ENCODE assay signal across 8 mouse cellular contexts in genomic region chr5:34513466-34514217, GRCm38 (mm10). TPM values are rescaled to one million over a fixed set of nuclear protein-coding genes. Genes with fewer than 3 reads are reported as not detected.
DNase-seq lines count a peak whose midpoint lies in the region; ATAC-seq and TF ChIP-seq lines count a peak whose summit lies in the region.

TSS of gene Tnip2 (minus strand) at chr5:34513991.

- peak within 1 kb of the TSS; percentile 60; the same call in 1 of the 2 replicates for H3K27ac ChIP-seq in heart, embryonic 12.5 days (ENCODE audit: poor library complexity, severe bottlenecking)
- peak within 1 kb of the TSS; percentile 60; the same call in 1 of the 2 replicates for H3K27ac ChIP-seq in kidney, postnatal 0 days
- peak within 1 kb of the TSS; percentile 22; the same call in 1 of the 2 replicates for H3K27ac ChIP-seq in liver, embryonic 11.5 days (ENCODE audit: low read depth, low read length)
- no peak within 1 kb of the TSS for H3K27ac ChIP-seq in stomach, embryonic 14.5 days (ENCODE audit: low read length)

- H3K4me2 ChIP-seq in heart, embryonic 12.5 days = peak within 1 kb of the TSS; percentile 97
- H3K4me2 ChIP-seq in kidney, postnatal 0 days (ENCODE audit: low read length) = peak within 1 kb of the TSS; percentile 82
- H3K4me2 ChIP-seq in liver, embryonic 11.5 days = peak within 1 kb of the TSS; percentile 98
- peak within 1 kb of the TSS; percentile 92 for H3K4me2 ChIP-seq in stomach, embryonic 14.5 days (replicated peaks; ENCODE audit: low read depth, low read length)

- H3K36me3 ChIP-seq in C2C12 (ENCODE audit: control insufficient read depth, insufficient read depth) = no peaks in the 10 kb centered on the region
- H3K36me3 ChIP-seq in erythroblast, embryonic 14.5 days (ENCODE audit: control insufficient read depth) = no peaks in the 10 kb centered on the region
- H3K36me3 ChIP-seq in heart, embryonic 12.5 days = peaks cover 5% of the 10 kb centered on the region; the same call in 1 of the 2 replicates
- no peaks in the 10 kb centered on the region for H3K36me3 ChIP-seq in kidney, postnatal 0 days (ENCODE audit: insufficient read depth, low read length)
- no peaks in the 10 kb centered on the region; the same call in 1 of the 2 replicates for H3K36me3 ChIP-seq in liver, embryonic 11.5 days (ENCODE audit: control insufficient read depth, insufficient read depth, low read length)
- H3K36me3 ChIP-seq in stomach, embryonic 14.5 days (ENCODE audit: control insufficient read depth, insufficient read depth, low read length) = no peaks in the 10 kb centered on the region

- H3K4me1 ChIP-seq in erythroblast, embryonic 14.5 days (ENCODE audit: control insufficient read depth) = peaks cover 35% of the 10 kb centered on the region
- H3K4me1 ChIP-seq in heart, embryonic 12.5 days (replicated peaks) = peaks cover 16% of the 10 kb centered on the region
- H3K4me1 ChIP-seq in kidney, postnatal 0 days (replicated peaks; ENCODE audit: insufficient read depth, low read length) = peaks cover 6% of the 10 kb centered on the region; the same call in 1 of the 2 replicates
- H3K4me1 ChIP-seq in liver, embryonic 11.5 days (replicated peaks; ENCODE audit: control insufficient read depth, insufficient read depth, low read length) = peaks cover 10% of the 10 kb centered on the region
- no peaks in the 10 kb centered on the region for H3K4me1 ChIP-seq in stomach, embryonic 14.5 days (ENCODE audit: control insufficient read depth, insufficient read depth, low read length)

- H3ac ChIP-seq in C2C12 (ENCODE audit: control insufficient read depth, insufficient read length, low read depth) = peak within 1 kb of the TSS; percentile 93

- no peak for TF ChIP-seq CTCF in C2C12 (IDR thresholded peaks at IDR 0.05; ENCODE audit: control insufficient read depth, insufficient read depth, insufficient read length)
- TF ChIP-seq CTCF in brain, embryonic 14.5 days (IDR thresholded peaks at IDR 0.05; ENCODE audit: borderline replicate concordance, extremely low read depth, insufficient read depth, insufficient read length) = no peak
- TF ChIP-seq CTCF in kidney, postnatal 0 days (IDR thresholded peaks at IDR 0.05; ENCODE audit: low read depth) = no peak

- WGBS in heart, embryonic 12.5 days = under 1% methylated on average over 64 of the region's 64 CpGs
- under 1% methylated on average over 64 of the region's 64 CpGs for WGBS in kidney, postnatal 0 days
- WGBS in liver, embryonic 11.5 days = under 1% methylated on average over 64 of the region's 64 CpGs
- WGBS in stomach, embryonic 14.5 days = under 1% methylated on average over 64 of the region's 64 CpGs

- DNase-seq in brain, embryonic 14.5 days (ENCODE audit: low read depth) = peak; percentile 94
- DNase-seq in kidney, postnatal 0 days (ENCODE audit: low spot score) = peak; percentile 98
- peak; percentile 96 for DNase-seq in liver, embryonic 11.5 days (ENCODE audit: low spot score)
- DNase-seq in naive thymus-derived CD4-positive, alpha-beta T cell, adult 2 months (ENCODE audit: low read depth) = peak; percentile 97

- H3K9ac ChIP-seq in heart, embryonic 12.5 days = peak within 1 kb of the TSS; percentile 95
- H3K9ac ChIP-seq in kidney, postnatal 0 days (ENCODE audit: low read depth, low read length) = peak within 1 kb of the TSS; percentile 90
- H3K9ac ChIP-seq in liver, embryonic 11.5 days (ENCODE audit: low read depth, low read length) = peak within 1 kb of the TSS; percentile 91
- peak within 1 kb of the TSS; percentile 78 for H3K9ac ChIP-seq in stomach, embryonic 14.5 days (replicated peaks; ENCODE audit: low read depth, low read length)

- TF ChIP-seq POLR2A in brain, embryonic 14.5 days (IDR thresholded peaks at IDR 0.05; ENCODE audit: borderline replicate concordance, extremely low read depth, insufficient read depth, insufficient read length, poor library complexity, severe bottlenecking) = 0 out of 2 replicates have a peak, but pooled peaks have one; percentile 13

- peaks cover 15% of the 10 kb centered on the region for H3K79me2 ChIP-seq in C2C12 (ENCODE audit: control insufficient read depth, insufficient read depth)

- H3K9me3 ChIP-seq in erythroblast, embryonic 14.5 days (ENCODE audit: control insufficient read depth, low read length) = no peaks in the 10 kb centered on the region; the same call in 1 of the 2 replicates
- H3K9me3 ChIP-seq in heart, embryonic 12.5 days (replicated peaks) = no peaks in the 10 kb centered on the region
- no peaks in the 10 kb centered on the region for H3K9me3 ChIP-seq in kidney, postnatal 0 days (replicated peaks; ENCODE audit: low read length)
- H3K9me3 ChIP-seq in liver, embryonic 11.5 days (ENCODE audit: control insufficient read depth, low read length) = no peaks in the 10 kb centered on the region
- no peaks in the 10 kb centered on the region for H3K9me3 ChIP-seq in stomach, embryonic 14.5 days (ENCODE audit: control insufficient read depth, low read depth, low read length)

- H3K27me3 ChIP-seq in C2C12 (ENCODE audit: control insufficient read depth, insufficient read depth, insufficient read length) = no peaks in the 10 kb centered on the region
- H3K27me3 ChIP-seq in erythroblast, embryonic 14.5 days (ENCODE audit: control insufficient read depth) = peaks cover 14% of the 10 kb centered on the region
- H3K27me3 ChIP-seq in heart, embryonic 12.5 days (replicated peaks) = no peaks in the 10 kb centered on the region
- no peaks in the 10 kb centered on the region for H3K27me3 ChIP-seq in kidney, postnatal 0 days (ENCODE audit: insufficient read depth, low read length)
- no peaks in the 10 kb centered on the region for H3K27me3 ChIP-seq in liver, embryonic 11.5 days (replicated peaks; ENCODE audit: control insufficient read depth, insufficient read depth, low read length)
- no peaks in the 10 kb centered on the region for H3K27me3 ChIP-seq in stomach, embryonic 14.5 days (ENCODE audit: control insufficient read depth, insufficient read depth, low read length)

- ATAC-seq in heart, embryonic 12.5 days (ENCODE audit: insufficient number of reproducible peaks, low FRiP score) = peak; percentile 99
- ATAC-seq in kidney, postnatal 0 days (replicated peaks; ENCODE audit: low FRiP score, low read depth) = peak; percentile 96
- ATAC-seq in liver, embryonic 11.5 days (replicated peaks; ENCODE audit: low FRiP score) = peak; percentile 96
- peak; percentile 98 for ATAC-seq in stomach, embryonic 14.5 days (ENCODE audit: insufficient number of reproducible peaks, insufficient read depth, low FRiP score, low read depth)

- H3K79me3 ChIP-seq in C2C12 (ENCODE audit: low read depth) = no peaks in the 10 kb centered on the region

- peak within 1 kb of the TSS; percentile 71 for H3K4me3 ChIP-seq in C2C12 (ENCODE audit: insufficient read depth, poor library complexity, severe bottlenecking)
- H3K4me3 ChIP-seq in erythroblast, embryonic 14.5 days (replicated peaks) = peak within 1 kb of the TSS; percentile 85
- peak within 1 kb of the TSS; percentile 96 for H3K4me3 ChIP-seq in heart, embryonic 12.5 days
- peak within 1 kb of the TSS; percentile 75 for H3K4me3 ChIP-seq in kidney, postnatal 0 days (replicated peaks; ENCODE audit: low read depth, low read length)
- peak within 1 kb of the TSS; percentile 79 for H3K4me3 ChIP-seq in liver, embryonic 11.5 days (ENCODE audit: low read depth, low read length)
- H3K4me3 ChIP-seq in stomach, embryonic 14.5 days (ENCODE audit: low read depth, low read length) = peak within 1 kb of the TSS; percentile 89

TF ChIP-seq in C2C12, 6 proteins besides CTCF, POLR2A, EP300 and RAD21:
- TF ChIP-seq USF1 (IDR thresholded peaks at IDR 0.05; ENCODE audit: low read depth) = no peak
- TF ChIP-seq MYOG (IDR thresholded peaks at IDR 0.05; ENCODE audit: control insufficient read depth, extremely low read depth, insufficient read length) = no peak
- TF ChIP-seq MYOD1 (IDR thresholded peaks at IDR 0.05; ENCODE audit: control insufficient read depth, insufficient read length, low read depth) = no peak
- peak; percentile 8 for TF ChIP-seq MAX (IDR thresholded peaks at IDR 0.05)
- no peak for TF ChIP-seq CEBPB (IDR thresholded peaks at IDR 0.05; ENCODE audit: low read depth)

RNA-seq across cellular contexts. Expression of gene Tnip2, which starts in this region (rescaled TPM):
- 9.3 TPM for polyA plus RNA-seq in C2C12 (2012; fragmentation: generic; extraction: Trizol)
- polyA plus RNA-seq in brain, embryonic 14.5 days (2012; rRNA removed) = 7.9 and 8.8 TPM in 2 replicates
- 0.11 TPM in 1 of 2 replicates, not detected in the other for polyA plus RNA-seq in erythroblast, embryonic 14.5 days (2012)
- polyA plus RNA-seq in heart, embryonic 12.5 days (2016; fragmentation: Nextera tagmentation; extraction: Ambion mirVana) = 15.8 and 19.5 TPM in 2 replicates
- 16.5 and 17.6 TPM in 2 replicates for polyA plus RNA-seq in kidney, postnatal 0 days (2015; fragmentation: Nextera tagmentation; extraction: Ambion mirVana)
- 12.3 and 12.8 TPM in 2 replicates for polyA plus RNA-seq in liver, embryonic 11.5 days (2014; fragmentation: Nextera tagmentation; extraction: Ambion mirVana)
- 21.2 and 23.8 TPM in 2 replicates for polyA plus RNA-seq in stomach, embryonic 14.5 days (2014; fragmentation: Nextera tagmentation; extraction: Ambion mirVana)
